Mouse (Mus musculus) neural tube, embryonic 14.5 days (tissue): ENCODE results near the gene Med7. TPM values are rescaled to one million over a fixed set of nuclear protein-coding genes. Genes with fewer than 3 reads are reported as not detected.

Experiments used
- ATAC-seq: fragments of 200-750 bp; cut with Nextera tagmentation; 2 replicates; pipeline ENCODE4 v1.8.0; 2017; ENCODE audit warnings: low read depth, mild to moderate bottlenecking, moderate TSS enrichment, moderate library complexity
- H3K27ac ChIP-seq: fragments of 300-500 bp; sonication (generic); 2 replicates; pipeline ENCODE4 v1.5.1; 2014; ENCODE audit warnings: low read depth, mild to moderate bottlenecking, control low read depth, low read length, moderate library complexity, mixed read lengths
- H3K27me3 ChIP-seq: fragments of 300-500 bp; sonication (generic); 2 replicates; pipeline ENCODE4 v1.6.1; 2014; ENCODE audit warnings: low read length; ENCODE audit not compliant: control insufficient read depth, insufficient read depth
- H3K36me3 ChIP-seq: fragments of 300-500 bp; sonication (generic); 2 replicates; pipeline ENCODE4 v1.6.1; 2014; ENCODE audit warnings: low read length, mixed read lengths; ENCODE audit not compliant: control insufficient read depth, insufficient read depth
- H3K4me1 ChIP-seq: fragments of 300-500 bp; sonication (generic); 2 replicates; pipeline ENCODE4 v1.6.1; 2014; ENCODE audit warnings: low read length; ENCODE audit not compliant: control insufficient read depth, insufficient read depth
- H3K4me2 ChIP-seq: fragments of 300-500 bp; sonication (generic); 2 replicates; pipeline ENCODE4 v1.6.1; 2014; ENCODE audit warnings: mild to moderate bottlenecking, low read depth, low read length, control low read depth
- H3K4me3 ChIP-seq: fragments of 300-500 bp; sonication (generic); 2 replicates; pipeline ENCODE4 v1.5.1; 2014; ENCODE audit warnings: low read depth, low read length, control low read depth, mixed read lengths
- H3K9ac ChIP-seq: fragments of 300-500 bp; sonication (generic); replicated peaks from 2 replicates; pipeline ENCODE4 v1.6.1; 2014; ENCODE audit warnings: low read depth, mild to moderate bottlenecking, control low read depth, low read length, mixed read lengths
- H3K9me3 ChIP-seq: fragments of 300-500 bp; sonication (generic); 2 replicates; pipeline ENCODE4 v1.6.1; 2016; ENCODE audit warnings: low read length; ENCODE audit not compliant: control insufficient read depth
- WGBS: fragments of 180-500 bp; shearing (Covaris S2); extraction: QIAGEN DNeasy Blood & Tissue Kit; methylation state at CpG from one replicate; pipeline ENCODE4 v1.1.7; 2014; 5-methylcytosine and 5-hydroxymethylcytosine counted together
- polyA plus RNA-seq: library from polyadenylated mRNA; unstranded; fragments of >200 nt; fragmentation: Nextera tagmentation; extraction: Ambion mirVana; gene quantifications from 2 replicates; pipeline ENCODE4 v1.2.1, GENCODE M21; 2014

Gene Med7
- polyA plus RNA-seq: 67.7 and 69.6 TPM in 2 replicates

DNA sequence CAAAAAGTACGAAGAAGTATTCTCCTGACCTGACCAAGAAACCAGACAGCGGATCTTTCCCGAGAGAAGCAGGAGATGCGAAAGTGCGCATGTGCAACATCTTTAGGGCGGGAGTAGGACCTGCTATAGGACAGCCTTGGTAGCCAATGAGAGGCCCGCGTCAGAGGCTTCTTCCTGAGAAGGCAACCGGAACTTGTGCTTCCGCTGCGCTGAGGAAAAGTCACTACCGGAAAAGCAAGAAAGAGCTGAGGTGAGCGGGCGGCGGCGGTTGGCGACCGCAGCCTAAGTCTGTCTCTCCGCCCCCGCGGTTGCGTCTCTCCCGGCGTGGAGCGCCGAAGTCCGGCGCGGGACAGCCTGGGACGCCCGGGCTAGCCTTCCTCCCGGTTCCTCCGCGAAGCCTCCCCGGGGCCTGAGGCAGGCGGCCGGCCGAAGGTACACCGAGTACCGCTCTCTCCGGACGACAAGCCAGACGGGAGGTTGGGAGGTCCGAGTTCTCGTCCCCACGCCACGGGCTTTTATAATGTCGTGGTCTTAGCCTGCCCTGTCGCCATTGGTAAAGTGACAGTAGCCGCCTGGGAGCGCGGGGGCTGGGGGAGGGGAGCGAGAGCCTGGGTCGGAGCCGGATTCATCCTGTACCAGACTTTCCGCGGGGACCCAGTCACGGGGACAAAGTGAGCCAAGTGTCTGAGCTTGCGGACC lies at the start of gene Med7:
Gene Med7, plus strand, starts transcription at position 166 of the 699 bp plus-strand sequence.
- ATAC-seq: peak; percentile 100
- under 1% methylated on average over 59 of the region's 59 CpGs for WGBS

GRCm38 (mm10) chr11:46387061-46387460 lies 49.7 kb upstream of the Med7 start:
- Histone ChIP-seq H3K4me1 (no peaks in the 10 kb centered on the region), H3K4me3 (no peak overlapping the region), H3K4me2 (no peak overlapping the region), H3K27me3 (no peaks in the 10 kb centered on the region), H3K27ac (no peak overlapping the region), H3K36me3 (no peaks in the 10 kb centered on the region), H3K9me3 (no peaks in the 10 kb centered on the region), H3K9ac (no peak overlapping the region)
- 93% methylated on average over 8 of the region's 8 CpGs for WGBS
- no peak for ATAC-seq

More for the DNA sequence above, at the start of gene Med7:
- Histone ChIP-seq H3K4me2 (peak within 1 kb of the TSS; percentile 91), H3K27ac (peak within 1 kb of the TSS; percentile 75), H3K9me3 (no peaks in the 10 kb centered on the region), H3K27me3 (no peaks in the 10 kb centered on the region), H3K9ac (peak within 1 kb of the TSS; percentile 85), H3K36me3 (peaks cover 3% of the 10 kb centered on the region; the same call in 1 of the 2 replicates), H3K4me1 (peaks cover 4% of the 10 kb centered on the region), H3K4me3 (peak within 1 kb of the TSS; percentile 96)

DNA sequence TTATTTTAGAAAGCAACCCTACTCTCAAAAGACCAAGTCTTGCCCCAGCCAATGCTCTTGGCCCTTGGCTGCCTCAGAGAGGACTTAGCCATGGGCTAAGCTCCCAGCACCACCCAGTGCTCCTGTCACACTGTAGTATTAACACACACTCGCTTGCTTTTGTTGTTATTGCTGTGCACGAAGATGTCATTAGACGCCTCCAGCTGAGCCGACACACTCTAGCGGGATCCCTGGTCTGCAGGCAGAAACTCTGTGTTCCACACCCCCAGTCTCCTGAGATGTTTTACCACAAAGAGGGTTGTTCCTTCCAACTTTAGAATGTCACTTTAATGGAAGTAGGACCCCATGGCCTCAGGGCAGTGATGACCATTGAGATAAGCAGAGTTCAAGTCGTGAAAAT lies 48.3 kb upstream of the Med7 start:
- H3K4me1 ChIP-seq: no peaks in the 10 kb centered on the region
- no peaks in the 10 kb centered on the region for H3K36me3 ChIP-seq
- no peak overlapping the region for H3K4me2 ChIP-seq
- no peak overlapping the region for H3K4me3 ChIP-seq
- no peak overlapping the region for H3K9ac ChIP-seq
- H3K27ac ChIP-seq: no peak overlapping the region
- 68% methylated on average over 6 of the region's 6 CpGs for WGBS
- no peaks in the 10 kb centered on the region for H3K9me3 ChIP-seq
- no peak for ATAC-seq
- no peaks in the 10 kb centered on the region for H3K27me3 ChIP-seq

DNA sequence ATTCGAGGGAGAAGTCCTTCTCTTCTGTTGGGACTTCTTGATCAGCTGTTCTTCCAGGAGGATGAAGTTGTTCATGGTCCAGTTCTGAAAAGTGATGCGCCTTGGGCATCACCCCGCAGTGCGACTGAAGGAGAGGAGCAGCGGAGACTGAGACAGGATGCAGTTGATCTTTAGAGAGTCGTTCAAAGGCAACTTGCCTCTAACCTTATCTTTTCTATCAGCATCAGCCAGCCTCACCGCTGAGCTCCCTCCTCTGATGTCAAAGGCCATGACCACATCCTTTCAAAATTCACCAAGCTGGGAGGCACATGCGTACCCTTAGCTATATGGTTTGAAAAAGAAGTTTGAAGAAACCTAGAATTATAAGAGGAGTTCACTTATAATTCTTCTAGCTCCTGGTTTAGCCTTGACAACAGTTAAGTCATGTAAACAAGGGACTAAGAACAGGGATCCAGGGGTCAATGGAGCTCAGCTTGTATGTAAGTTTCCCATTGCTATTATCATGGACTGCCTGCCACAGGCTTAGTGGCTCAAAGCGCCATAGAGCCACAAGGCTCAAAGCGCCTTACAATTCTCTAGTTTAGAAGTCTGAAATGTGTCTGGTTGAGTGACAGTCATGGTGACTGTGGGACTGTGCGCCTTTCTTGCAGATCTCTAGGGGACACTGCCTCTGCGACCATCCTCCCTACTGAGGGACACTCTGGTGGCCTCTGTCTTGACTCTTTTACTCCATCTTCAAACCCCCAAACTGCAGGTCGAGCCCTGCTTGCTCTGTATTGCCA lies 47.2 kb upstream of the Med7 start, which contains the start of gene Itk:
Gene Itk, minus strand, starts transcription at position 180 of the 782 bp plus-strand sequence.
- no peaks in the 10 kb centered on the region for H3K4me1 ChIP-seq
- no peak within 1 kb of the TSS for H3K9ac ChIP-seq
- H3K27me3 ChIP-seq: no peaks in the 10 kb centered on the region
- no peak within 1 kb of the TSS for H3K4me2 ChIP-seq
- no peaks in the 10 kb centered on the region for H3K9me3 ChIP-seq
- H3K36me3 ChIP-seq: no peaks in the 10 kb centered on the region
- ATAC-seq: no peak
- H3K4me3 ChIP-seq: no peak within 1 kb of the TSS
- WGBS: 90% methylated on average over 13 of the region's 13 CpGs
- no peak within 1 kb of the TSS for H3K27ac ChIP-seq

- Histone ChIP-seq H3K4me3 (no peak overlapping the region), H3K9me3 (no peaks in the 10 kb centered on the region), H3K9ac (no peak overlapping the region), H3K27ac (no peak overlapping the region), H3K36me3 (no peaks in the 10 kb centered on the region), H3K4me2 (no peak overlapping the region), H3K27me3 (no peaks in the 10 kb centered on the region), H3K4me1 (no peaks in the 10 kb centered on the region)
- WGBS: 40% methylated on average over 3 of the region's 3 CpGs
- no peak for ATAC-seq
Measured at GRCm38 (mm10) chr11:46390621-46391020, 46.1 kb upstream of the Med7 start.

DNA sequence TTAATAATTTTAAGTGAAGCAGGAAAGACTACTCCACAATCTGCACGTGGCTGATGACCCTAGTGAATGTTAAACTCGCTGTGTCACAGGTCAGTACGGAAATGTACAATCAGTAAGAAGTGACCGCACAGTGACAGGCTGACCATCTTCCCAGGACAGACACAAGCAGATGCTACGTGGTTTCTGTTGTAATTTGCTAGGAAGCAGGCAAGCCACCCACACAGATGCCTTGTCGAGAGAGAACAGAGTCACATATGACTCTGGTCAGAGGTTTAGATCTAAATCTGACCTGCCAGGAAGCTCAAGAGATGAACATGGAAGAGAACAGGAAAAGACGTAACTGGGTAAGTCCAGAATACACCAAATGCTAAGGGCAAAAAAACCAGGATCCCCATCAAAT lies 43.8 kb upstream of the Med7 start:
- Histone ChIP-seq H3K4me2 (no peak overlapping the region), H3K9me3 (no peaks in the 10 kb centered on the region), H3K4me1 (no peaks in the 10 kb centered on the region), H3K9ac (no peak overlapping the region), H3K36me3 (no peaks in the 10 kb centered on the region), H3K27ac (no peak overlapping the region), H3K27me3 (no peaks in the 10 kb centered on the region), H3K4me3 (no peak overlapping the region)
- WGBS: 87% methylated on average over 7 of the region's 7 CpGs
- no peak for ATAC-seq

GRCm38 (mm10) chr11:46393413-46393812 lies 43.3 kb upstream of the Med7 start:
- Histone ChIP-seq H3K9ac (no peak overlapping the region), H3K9me3 (no peaks in the 10 kb centered on the region), H3K27ac (no peak overlapping the region), H3K27me3 (no peaks in the 10 kb centered on the region), H3K4me2 (no peak overlapping the region), H3K4me3 (no peak overlapping the region), H3K4me1 (no peaks in the 10 kb centered on the region), H3K36me3 (no peaks in the 10 kb centered on the region)
- no peak for ATAC-seq
- 89% methylated on average over 4 of the region's 4 CpGs for WGBS

DNA sequence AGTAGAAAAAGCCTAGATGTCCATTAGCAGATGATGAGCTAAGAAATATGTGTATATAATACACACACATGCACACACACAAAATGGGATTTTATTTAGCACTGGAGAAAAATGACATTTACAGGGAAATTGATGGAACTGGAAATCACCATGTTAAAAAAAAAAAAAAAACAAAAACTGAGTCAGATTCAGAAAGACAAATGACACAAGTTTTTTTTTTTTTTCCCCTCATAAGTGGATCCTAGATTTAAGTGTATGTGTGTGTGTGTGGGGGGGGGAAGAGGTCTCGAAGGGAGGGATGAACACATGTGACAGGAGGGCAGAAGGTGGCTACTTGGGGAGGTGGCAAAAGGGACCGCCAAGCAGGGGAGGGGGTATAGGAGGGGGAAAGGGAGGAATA lies 41.6 kb upstream of the Med7 start:
- H3K36me3 ChIP-seq: no peaks in the 10 kb centered on the region
- no peak overlapping the region for H3K4me2 ChIP-seq
- no peaks in the 10 kb centered on the region for H3K27me3 ChIP-seq
- H3K9ac ChIP-seq: no peak overlapping the region
- H3K4me1 ChIP-seq: no peaks in the 10 kb centered on the region
- ATAC-seq: no peak
- WGBS: 92% methylated on average over 2 of the region's 2 CpGs
- H3K27ac ChIP-seq: no peak overlapping the region
- H3K4me3 ChIP-seq: no peak overlapping the region
- no peaks in the 10 kb centered on the region for H3K9me3 ChIP-seq

DNA sequence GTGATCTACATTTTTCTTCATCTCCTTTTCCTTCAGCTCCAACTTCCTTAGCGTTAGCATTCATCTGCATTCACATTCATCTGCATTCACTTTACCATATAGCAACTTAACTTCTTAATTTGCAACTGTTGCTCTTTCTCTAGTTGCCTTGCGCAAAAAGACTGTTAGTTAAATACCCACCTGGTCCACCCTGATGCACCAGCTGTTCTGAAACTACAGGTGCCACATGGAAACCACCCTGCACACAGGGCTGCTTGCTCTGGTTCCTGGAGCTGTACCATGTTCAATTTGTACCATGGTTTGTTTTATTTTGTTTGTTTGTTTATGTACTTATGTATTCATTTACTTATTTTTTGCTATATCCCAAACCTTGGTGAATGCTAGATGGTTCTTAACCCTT lies 41.0 kb upstream of the Med7 start:
- Histone ChIP-seq H3K4me2 (no peak overlapping the region), H3K27me3 (no peaks in the 10 kb centered on the region), H3K27ac (no peak overlapping the region), H3K36me3 (no peaks in the 10 kb centered on the region), H3K9ac (no peak overlapping the region), H3K9me3 (no peaks in the 10 kb centered on the region), H3K4me3 (no peak overlapping the region), H3K4me1 (no peaks in the 10 kb centered on the region)
- 95% methylated on average over 2 of the region's 2 CpGs for WGBS
- no peak for ATAC-seq
